Mouse (Mus musculus) forebrain, postnatal 0 days (tissue): Measurements from ENCODE around the gene Kcnk1. TPM values are rescaled to one million over a fixed set of nuclear protein-coding genes. Genes with fewer than 3 reads are reported as not detected.

ENCODE experiments used
- ATAC-seq: fragments of 200-750 bp; cut with Nextera tagmentation; 2 replicates; pipeline ENCODE4 v1.8.0; 2017; ENCODE audit warnings: mild to moderate bottlenecking, moderate library complexity
- DNase-seq: peaks from one replicate; pipeline ENCODE4 v3.0.0-alpha.2; 2015
- H3K27ac ChIP-seq: fragments of 300-500 bp; sonication (generic); 2 replicates; pipeline ENCODE4 v1.5.1; 2014; ENCODE audit warnings: low read depth, mild to moderate bottlenecking, antibody characterized with exemption, low read length, moderate library complexity, mixed read lengths
- H3K27me3 ChIP-seq: fragments of 300-500 bp; sonication (generic); 2 replicates; pipeline ENCODE4 v1.6.1; 2014; ENCODE audit warnings: mild to moderate bottlenecking, low read length, mixed read lengths; ENCODE audit not compliant: insufficient read depth
- H3K36me3 ChIP-seq: fragments of 300-500 bp; sonication (generic); 2 replicates; pipeline ENCODE4 v1.6.1; 2014; ENCODE audit warnings: mild to moderate bottlenecking, moderate library complexity; ENCODE audit not compliant: insufficient read depth
- H3K4me1 ChIP-seq: fragments of 300-500 bp; sonication (generic); 2 replicates; pipeline ENCODE4 v1.6.1; 2014; ENCODE audit warnings: antibody characterized with exemption; ENCODE audit not compliant: insufficient read depth
- H3K4me2 ChIP-seq: fragments of 300-500 bp; sonication (generic); 2 replicates; pipeline ENCODE4 v1.6.1; 2014; ENCODE audit warnings: low read depth, mild to moderate bottlenecking, moderate library complexity
- H3K4me3 ChIP-seq: fragments of 300-500 bp; sonication (generic); 2 replicates; pipeline ENCODE4 v1.5.1; 2014; ENCODE audit warnings: low read depth, low read length, mixed read lengths
- H3K9ac ChIP-seq: fragments of 300-500 bp; sonication (generic); 2 replicates; pipeline ENCODE4 v1.6.1; 2014; ENCODE audit warnings: mild to moderate bottlenecking
- H3K9me3 ChIP-seq: fragments of 300-500 bp; sonication (generic); 2 replicates; pipeline ENCODE4 v1.6.1; 2016; ENCODE audit warnings: low read length
- CTCF ChIP-seq: sonication (generic); IDR thresholded peaks from 2 replicates; pipeline ENCODE4 v1.5.1; 2016; ENCODE audit warnings: antibody characterized with exemption, control low read depth, low read depth
- WGBS: fragments of 180-500 bp; shearing (Covaris S2); extraction: QIAGEN DNeasy Blood & Tissue Kit; methylation state at CpG from one replicate; pipeline ENCODE4 v1.1.7; 2014; 5-methylcytosine and 5-hydroxymethylcytosine counted together
- polyA plus RNA-seq: library from polyadenylated mRNA; unstranded; fragments of >200 nt; fragmentation: Nextera tagmentation; extraction: Ambion mirVana; gene quantifications from 2 replicates; pipeline ENCODE4 v1.2.1, GENCODE M21; 2015
- total RNA-seq: library from RNA; depleted of rRNA; stranded (reverse); fragments of >200 nt; gene quantifications from 2 replicates; pipeline ENCODE4 v1.2.3, GENCODE M21; 2014

The Kcnk1 gene
- total and polyA plus RNA-seq, 2 experiments from 2014 or later: 38.8 to 43.9 TPM

- ATAC-seq (no peak), DNase-seq (no peak)
- H3K4me1 ChIP-seq: peaks cover 22% of the 10 kb centered on the region
- no peak overlapping the region for H3K9ac ChIP-seq
- TF ChIP-seq CTCF: no peak
- 77% methylated on average over 9 of the region's 9 CpGs for WGBS
- H3K27ac ChIP-seq: no peak overlapping the region
- no peaks in the 10 kb centered on the region for H3K36me3 ChIP-seq
- no peak overlapping the region for H3K4me3 ChIP-seq
- H3K4me2 ChIP-seq: no peak overlapping the region
- no peaks in the 10 kb centered on the region for H3K9me3 ChIP-seq
- H3K27me3 ChIP-seq: no peaks in the 10 kb centered on the region; the same call in 1 of the 2 replicates
These were observed 1.3 kb upstream of the Kcnk1 start for GRCm38 (mm10) chr8:125993636-125994035.

GRCm38 (mm10) chr8:125996031-125996839 is 1.3 kb downstream of the Kcnk1 start:
- H3K4me2 ChIP-seq: peak overlapping the region; percentile 82
- peaks cover 22% of the 10 kb centered on the region for H3K4me1 ChIP-seq
- DNase-seq (peak; percentile 18), ATAC-seq (no peak)
- TF ChIP-seq CTCF: no peak
- peak overlapping the region; percentile 64 for H3K4me3 ChIP-seq
- H3K36me3 ChIP-seq: no peaks in the 10 kb centered on the region
- H3K27me3 ChIP-seq: no peaks in the 10 kb centered on the region; the same call in 1 of the 2 replicates
- 16% methylated on average over 14 of the region's 14 CpGs for WGBS
- no peaks in the 10 kb centered on the region for H3K9me3 ChIP-seq
- H3K27ac ChIP-seq: no peak overlapping the region
- H3K9ac ChIP-seq: peak overlapping the region; percentile 84

- no peak for TF ChIP-seq CTCF
These were observed 2.0 kb downstream of the Kcnk1 start for GRCm38 (mm10) chr8:125996980-125997379.

GRCm38 (mm10) chr8:125997550-125997949 is 2.6 kb downstream of the Kcnk1 start:
- H3K9ac ChIP-seq: 0 out of 2 replicates have a peak overlapping the region, but pooled peaks have one; percentile 84

More at GRCm38 (mm10) chr8:125996980-125997379, 2.0 kb downstream of the Kcnk1 start:
- WGBS: 25% methylated on average over 6 of the region's 6 CpGs
- H3K4me1 ChIP-seq: peaks cover 22% of the 10 kb centered on the region
- no peaks in the 10 kb centered on the region for H3K9me3 ChIP-seq
- DNase-seq (no peak), ATAC-seq (no peak)
- no peak overlapping the region for H3K27ac ChIP-seq
- peak overlapping the region; percentile 82 for H3K4me2 ChIP-seq
- no peaks in the 10 kb centered on the region; the same call in 1 of the 2 replicates for H3K27me3 ChIP-seq
- H3K4me3 ChIP-seq: peak overlapping the region; percentile 64
- H3K9ac ChIP-seq: peak overlapping the region; percentile 84; the same call in 1 of the 2 replicates
- no peaks in the 10 kb centered on the region for H3K36me3 ChIP-seq

GRCm38 (mm10) chr8:125999842-126000395 is 4.9 kb downstream of the Kcnk1 start:
- TF ChIP-seq CTCF: no peak
- Histone ChIP-seq H3K27ac (no peak overlapping the region), H3K9me3 (no peaks in the 10 kb centered on the region), H3K27me3 (no peaks in the 10 kb centered on the region), H3K4me2 (no peak overlapping the region), H3K36me3 (no peaks in the 10 kb centered on the region), H3K4me3 (no peak overlapping the region), H3K9ac (no peak overlapping the region), H3K4me1 (peaks cover 16% of the 10 kb centered on the region)
- WGBS: 64% methylated on average over 7 of the region's 7 CpGs
- ATAC-seq (no peak), DNase-seq (no peak)

More at GRCm38 (mm10) chr8:125997550-125997949, 2.6 kb downstream of the Kcnk1 start:
- DNase-seq: no peak
- no peak for ATAC-seq
- no peaks in the 10 kb centered on the region for H3K36me3 ChIP-seq
- peaks cover 22% of the 10 kb centered on the region for H3K4me1 ChIP-seq
- no peak overlapping the region for H3K27ac ChIP-seq
- H3K4me3 ChIP-seq: peak overlapping the region; percentile 64
- H3K27me3 ChIP-seq: no peaks in the 10 kb centered on the region; the same call in 1 of the 2 replicates
- no peaks in the 10 kb centered on the region for H3K9me3 ChIP-seq
- no peak for TF ChIP-seq CTCF
- peak overlapping the region; percentile 82 for H3K4me2 ChIP-seq
- WGBS: 46% methylated on average over 5 of the region's 5 CpGs

- Histone ChIP-seq H3K27ac (no peak overlapping the region), H3K9me3 (no peaks in the 10 kb centered on the region), H3K4me3 (no peak overlapping the region), H3K27me3 (no peaks in the 10 kb centered on the region), H3K4me2 (no peak overlapping the region), H3K4me1 (peaks cover under 1% of the 10 kb centered on the region; the same call in 1 of the 2 replicates), H3K9ac (no peak overlapping the region), H3K36me3 (no peaks in the 10 kb centered on the region)
- ATAC-seq (no peak), DNase-seq (no peak)
- WGBS: 83% methylated on average over 6 of the region's 6 CpGs
- no peak for TF ChIP-seq CTCF
These were observed 8.6 kb downstream of the Kcnk1 start for GRCm38 (mm10) chr8:126003546-126003945.

GRCm38 (mm10) chr8:126004953-126005352 is 10.0 kb downstream of the Kcnk1 start:
- Histone ChIP-seq H3K4me1 (no peaks in the 10 kb centered on the region), H3K4me3 (no peak overlapping the region)

More at GRCm38 (mm10) chr8:126004953-126005352, 10.0 kb downstream of the Kcnk1 start:
- Histone ChIP-seq H3K9ac (no peak overlapping the region), H3K27me3 (no peaks in the 10 kb centered on the region), H3K9me3 (no peaks in the 10 kb centered on the region), H3K36me3 (no peaks in the 10 kb centered on the region), H3K4me2 (no peak overlapping the region), H3K27ac (no peak overlapping the region)
- WGBS: 84% methylated on average over 7 of the region's 7 CpGs
- no peak for DNase-seq
- TF ChIP-seq CTCF: no peak
- no peak for ATAC-seq
